Mouse (Mus musculus) embryonic facial prominence, embryonic 11.5 days (tissue): ENCODE measurements at regions not wholly inside any gene's neighbourhood (a gene's known extent, or its start where the extent isn't known, plus 50 kb on each side); places are given as distances from the start of the nearest gene placed in this dataset.

Experiments used
- ATAC-seq: fragments of 200-750 bp; cut with Nextera tagmentation; replicated peaks from 2 replicates; pipeline ENCODE4 v1.8.0; 2017; ENCODE audit warnings: low read depth; ENCODE audit not compliant: insufficient number of reproducible peaks, low FRiP score, low TSS enrichment
- DNase-seq: peaks from one replicate; pipeline ENCODE4 v3.0.0-alpha.2; 2015; ENCODE audit warnings: low spot score
- H3K27ac ChIP-seq: fragments of 300-500 bp; sonication (generic); replicated peaks from 2 replicates; pipeline ENCODE4 v1.5.1; 2014; ENCODE audit warnings: mild to moderate bottlenecking, low read depth, low read length, control low read depth
- H3K27me3 ChIP-seq: fragments of 300-500 bp; sonication (generic); 2 replicates; pipeline ENCODE4 v1.6.1; 2014; ENCODE audit warnings: mild to moderate bottlenecking, low read length, moderate library complexity, mixed read lengths; ENCODE audit not compliant: control insufficient read depth, insufficient read depth
- H3K36me3 ChIP-seq: fragments of 300-500 bp; sonication (generic); replicated peaks from 2 replicates; pipeline ENCODE4 v1.6.1; 2014; ENCODE audit warnings: low read depth, mild to moderate bottlenecking, low read length, moderate library complexity, mixed read lengths; ENCODE audit not compliant: control insufficient read depth, insufficient read depth
- H3K4me1 ChIP-seq: fragments of 300-500 bp; sonication (generic); 2 replicates; pipeline ENCODE4 v1.6.1; 2014; ENCODE audit warnings: low read length, mixed read lengths; ENCODE audit not compliant: control insufficient read depth, insufficient read depth
- H3K4me2 ChIP-seq: fragments of 300-500 bp; sonication (generic); 2 replicates; pipeline ENCODE4 v1.6.1; 2014; ENCODE audit warnings: low read depth, mild to moderate bottlenecking, control low read depth, low read length, moderate library complexity
- H3K4me3 ChIP-seq: fragments of 300-500 bp; sonication (generic); 2 replicates; pipeline ENCODE4 v1.5.1; 2014; ENCODE audit warnings: low read depth, low read length, control low read depth
- H3K9ac ChIP-seq: fragments of 300-500 bp; sonication (generic); replicated peaks from 2 replicates; pipeline ENCODE4 v1.6.1; 2014; ENCODE audit warnings: mild to moderate bottlenecking, control low read depth, low read length
- H3K9me3 ChIP-seq: fragments of 300-500 bp; sonication (generic); replicated peaks from 2 replicates; pipeline ENCODE4 v1.6.1; 2016; ENCODE audit warnings: mild to moderate bottlenecking, low read length, inconsistent platforms, mixed read lengths; ENCODE audit not compliant: control insufficient read depth
- WGBS: fragments of 180-500 bp; shearing (Covaris S2); extraction: QIAGEN DNeasy Blood & Tissue Kit; methylation state at CpG from one replicate; pipeline ENCODE4 v1.1.7; 2014; 5-methylcytosine and 5-hydroxymethylcytosine counted together

DNA sequence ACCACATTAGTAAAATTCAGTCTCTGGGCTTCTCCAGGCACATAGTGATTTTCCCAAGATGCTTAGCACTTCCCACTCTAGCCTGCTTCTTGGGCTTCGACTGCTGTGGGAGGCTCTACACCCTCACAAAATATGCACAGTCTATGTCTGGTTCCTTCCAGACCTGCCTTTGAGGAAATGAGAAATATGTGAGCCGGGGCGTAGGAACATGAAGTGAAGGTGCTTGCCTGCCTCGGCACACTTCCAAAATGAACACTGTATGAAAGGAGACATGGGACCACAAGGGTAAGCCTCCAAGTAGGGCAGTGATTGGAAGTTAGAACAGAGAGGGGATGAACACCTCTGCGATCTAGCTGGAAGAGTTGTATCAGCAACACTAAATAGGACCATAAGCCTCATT lies 54.5 kb downstream of the Gm10260 start:
- Histone ChIP-seq H3K9ac (no peak overlapping the region), H3K4me1 (no peaks in the 10 kb centered on the region), H3K4me2 (no peak overlapping the region), H3K9me3 (no peaks in the 10 kb centered on the region), H3K36me3 (no peaks in the 10 kb centered on the region), H3K27ac (no peak overlapping the region), H3K4me3 (no peak overlapping the region), H3K27me3 (no peaks in the 10 kb centered on the region)
- WGBS = 93% methylated on average over 5 of the region's 5 CpGs
- no peak for ATAC-seq
- DNase-seq = no peak

- WGBS = 90% methylated on average over 4 of the region's 4 CpGs
- ATAC-seq = no peak
- H3K4me1 ChIP-seq = no peaks in the 10 kb centered on the region
- H3K27ac ChIP-seq = no peak overlapping the region
- no peaks in the 10 kb centered on the region for H3K9me3 ChIP-seq
- no peaks in the 10 kb centered on the region for H3K27me3 ChIP-seq
- no peak overlapping the region for H3K9ac ChIP-seq
- H3K36me3 ChIP-seq = no peaks in the 10 kb centered on the region
- no peak for DNase-seq
- no peak overlapping the region for H3K4me2 ChIP-seq
- no peak overlapping the region for H3K4me3 ChIP-seq
Observed at GRCm38 (mm10) chr13:97704541-97704940, 55.9 kb downstream of the Gm10260 start.

- WGBS = 89% methylated on average over 2 of the region's 2 CpGs
- H3K27me3 ChIP-seq = no peaks in the 10 kb centered on the region
- H3K4me2 ChIP-seq = no peak overlapping the region
- no peaks in the 10 kb centered on the region for H3K9me3 ChIP-seq
- no peak for ATAC-seq
- no peak overlapping the region for H3K27ac ChIP-seq
- no peak overlapping the region for H3K9ac ChIP-seq
- DNase-seq = no peak
- H3K4me3 ChIP-seq = no peak overlapping the region
- H3K4me1 ChIP-seq = no peaks in the 10 kb centered on the region
- no peaks in the 10 kb centered on the region for H3K36me3 ChIP-seq
Observed at GRCm38 (mm10) chr13:97698967-97699366, 61.5 kb downstream of the Gm10260 start.

DNA sequence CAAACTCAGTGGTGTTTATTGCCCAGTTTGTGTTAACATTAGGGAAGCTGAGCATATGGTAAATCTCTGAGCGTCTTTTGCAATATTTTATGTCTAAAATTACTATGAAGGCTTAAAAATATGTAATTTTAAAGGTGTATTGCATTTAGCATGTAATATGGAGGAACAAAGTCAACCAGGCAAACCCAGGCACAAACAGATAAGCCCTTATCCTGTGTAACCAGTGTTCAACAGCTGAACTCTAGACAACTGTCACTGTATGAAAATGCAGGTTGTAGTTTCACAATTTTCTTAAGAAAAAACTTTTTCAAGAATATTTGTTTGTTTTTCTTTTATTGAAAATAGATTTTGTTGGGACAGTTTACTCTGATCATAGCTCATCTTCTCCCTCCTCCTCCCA lies 62.1 kb downstream of the Gm10260 start:
- H3K9me3 ChIP-seq = no peaks in the 10 kb centered on the region
- H3K4me3 ChIP-seq = no peak overlapping the region
- H3K4me2 ChIP-seq = no peak overlapping the region
- no peak for ATAC-seq
- no peaks in the 10 kb centered on the region for H3K36me3 ChIP-seq
- WGBS = 83% methylated on average over 1 of the region's 1 CpGs
- no peaks in the 10 kb centered on the region for H3K4me1 ChIP-seq
- H3K9ac ChIP-seq = no peak overlapping the region
- no peak overlapping the region for H3K27ac ChIP-seq
- no peaks in the 10 kb centered on the region for H3K27me3 ChIP-seq
- DNase-seq = no peak

DNA sequence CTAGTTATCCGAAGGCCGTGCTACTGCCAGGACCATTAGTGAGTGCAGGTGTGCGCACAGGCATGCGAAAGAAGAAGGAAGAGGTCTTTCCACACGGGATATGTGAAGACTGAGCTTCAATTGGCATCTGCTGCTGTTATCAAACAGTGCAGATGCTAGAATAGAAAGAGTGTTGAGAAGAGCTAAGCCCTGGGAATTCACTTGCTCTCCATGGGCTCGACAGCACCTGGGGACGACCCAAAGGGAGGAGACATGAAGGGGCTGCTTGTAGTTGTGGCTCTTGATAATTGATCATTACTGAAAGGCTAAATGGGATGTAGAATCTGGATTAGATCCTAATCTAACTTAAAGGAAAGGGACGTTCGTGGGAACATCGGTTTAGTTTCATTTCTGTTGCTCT lies 63.2 kb downstream of the Gm10260 start:
- H3K27ac ChIP-seq = no peak overlapping the region
- H3K4me1 ChIP-seq = no peaks in the 10 kb centered on the region
- no peak for DNase-seq
- ATAC-seq = no peak
- no peak overlapping the region for H3K4me2 ChIP-seq
- WGBS = 84% methylated on average over 10 of the region's 10 CpGs
- H3K27me3 ChIP-seq = no peaks in the 10 kb centered on the region
- no peak overlapping the region for H3K9ac ChIP-seq
- H3K36me3 ChIP-seq = no peaks in the 10 kb centered on the region
- no peak overlapping the region for H3K4me3 ChIP-seq
- H3K9me3 ChIP-seq = no peaks in the 10 kb centered on the region

GRCm38 (mm10) chr13:97695022-97695421 lies 65.4 kb downstream of the Gm10260 start:
- no peak overlapping the region for H3K27ac ChIP-seq
- H3K27me3 ChIP-seq = no peaks in the 10 kb centered on the region
- WGBS = 70% methylated on average over 2 of the region's 2 CpGs
- ATAC-seq = no peak
- H3K9me3 ChIP-seq = no peaks in the 10 kb centered on the region
- no peak overlapping the region for H3K4me3 ChIP-seq
- H3K4me2 ChIP-seq = no peak overlapping the region
- H3K4me1 ChIP-seq = no peaks in the 10 kb centered on the region
- no peak overlapping the region for H3K9ac ChIP-seq
- no peaks in the 10 kb centered on the region for H3K36me3 ChIP-seq
- no peak for DNase-seq

- WGBS = 64% methylated on average over 9 of the region's 9 CpGs
- Histone ChIP-seq H3K36me3 (no peaks in the 10 kb centered on the region), H3K4me1 (no peaks in the 10 kb centered on the region), H3K27me3 (no peaks in the 10 kb centered on the region), H3K4me3 (no peak overlapping the region), H3K27ac (no peak overlapping the region), H3K9me3 (no peaks in the 10 kb centered on the region), H3K4me2 (no peak overlapping the region), H3K9ac (no peak overlapping the region)
- DNase-seq (no peak), ATAC-seq (peak; percentile 81)
Observed at GRCm38 (mm10) chr13:97694356-97694990, 66.0 kb downstream of the Gm10260 start.

- no peaks in the 10 kb centered on the region for H3K4me1 ChIP-seq
- no peaks in the 10 kb centered on the region for H3K9me3 ChIP-seq
- DNase-seq = no peak
- no peaks in the 10 kb centered on the region for H3K36me3 ChIP-seq
- WGBS = 87% methylated on average over 12 of the region's 12 CpGs
- no peak overlapping the region for H3K9ac ChIP-seq
- H3K27me3 ChIP-seq = no peaks in the 10 kb centered on the region
- no peak overlapping the region for H3K27ac ChIP-seq
- no peak for ATAC-seq
- H3K4me3 ChIP-seq = no peak overlapping the region
- H3K4me2 ChIP-seq = no peak overlapping the region
Observed at GRCm38 (mm10) chr13:97688310-97688886, 72.0 kb downstream of the Gm10260 start.
